Mouse (Mus musculus): Measurements from ENCODE around the gene Neu3. TPM values are rescaled to one million over a fixed set of nuclear protein-coding genes. Genes with fewer than 3 reads are reported as not detected.

The Neu3 gene
- total and polyA plus RNA-seq, 2 experiments from 2014 or later = 1.6 to 2.1 TPM

DNA sequence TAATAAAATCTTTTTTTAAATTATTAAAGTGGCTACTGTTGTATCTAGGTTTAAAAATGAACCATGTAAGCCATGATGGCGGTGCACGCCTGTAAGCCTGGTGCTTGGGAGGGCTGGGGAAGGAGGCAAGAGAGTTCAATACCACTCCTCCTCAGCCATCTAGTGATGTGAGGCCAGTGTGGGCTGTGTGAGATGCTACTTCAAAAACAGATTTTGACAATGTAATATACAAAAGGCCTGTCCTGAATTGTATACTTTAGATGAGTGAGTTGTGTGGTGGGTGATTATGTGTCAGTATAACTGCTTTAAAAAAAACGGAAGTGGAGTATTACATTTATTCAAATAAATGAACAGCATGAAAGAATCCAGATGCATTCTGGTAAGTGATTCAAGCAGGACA lies 41.4 kb downstream of the Neu3 start:
- Histone ChIP-seq H3K4me1 (ENCODE audit: insufficient read depth, low read length) (no peaks in the 10 kb centered on the region), H3K9me3 (ENCODE audit: low read length) (no peaks in the 10 kb centered on the region), H3K27me3 (ENCODE audit: insufficient read depth, low read length) (no peaks in the 10 kb centered on the region), H3K4me3 (ENCODE audit: low read length) (no peak overlapping the region), H3K27ac (no peak overlapping the region), H3K36me3 (ENCODE audit: insufficient read depth, low read length) (no peaks in the 10 kb centered on the region), H3K4me2 (ENCODE audit: low read depth, low read length) (no peak overlapping the region), H3K9ac (replicated peaks; ENCODE audit: low read length) (no peak overlapping the region)
- TF ChIP-seq CTCF (IDR thresholded peaks at IDR 0.05; ENCODE audit: low read depth) = no peak
- DNase-seq (ENCODE audit: low spot score) = no peak
- 71% methylated on average over 3 of the region's 3 CpGs for WGBS
- ATAC-seq = no peak

DNA sequence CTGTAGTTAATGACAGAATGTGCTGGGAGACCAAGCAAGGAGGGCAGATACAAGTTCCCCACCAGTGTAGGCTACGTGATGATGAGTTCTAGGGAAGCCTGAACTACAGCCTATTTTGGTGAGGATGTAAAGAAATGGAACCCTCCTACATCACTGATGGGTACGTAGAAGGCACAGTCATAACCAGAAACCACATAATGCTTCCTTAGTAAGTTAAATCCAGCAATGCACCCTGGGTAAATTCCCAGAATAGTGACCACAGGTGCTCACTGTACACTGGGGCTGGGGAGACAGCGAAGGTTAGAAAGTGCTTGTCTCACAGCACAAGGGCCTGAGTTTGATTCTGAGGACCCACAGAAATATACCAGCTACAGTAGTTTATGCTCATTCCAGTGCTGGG lies 42.7 kb downstream of the Neu3 start:
- ATAC-seq (no peak), DNase-seq (ENCODE audit: low spot score) (no peak)
- no peak overlapping the region for H3K27ac ChIP-seq
- no peak overlapping the region for H3K4me2 ChIP-seq (ENCODE audit: low read depth, low read length)
- no peaks in the 10 kb centered on the region for H3K4me1 ChIP-seq (ENCODE audit: insufficient read depth, low read length)
- TF ChIP-seq CTCF (IDR thresholded peaks at IDR 0.05; ENCODE audit: low read depth) = no peak
- 89% methylated on average over 3 of the region's 3 CpGs for WGBS
- H3K36me3 ChIP-seq (ENCODE audit: insufficient read depth, low read length) = no peaks in the 10 kb centered on the region
- H3K9ac ChIP-seq (replicated peaks; ENCODE audit: low read length) = no peak overlapping the region
- no peaks in the 10 kb centered on the region for H3K9me3 ChIP-seq (ENCODE audit: low read length)
- no peak overlapping the region for H3K4me3 ChIP-seq (ENCODE audit: low read length)
- no peaks in the 10 kb centered on the region for H3K27me3 ChIP-seq (ENCODE audit: insufficient read depth, low read length)

DNA sequence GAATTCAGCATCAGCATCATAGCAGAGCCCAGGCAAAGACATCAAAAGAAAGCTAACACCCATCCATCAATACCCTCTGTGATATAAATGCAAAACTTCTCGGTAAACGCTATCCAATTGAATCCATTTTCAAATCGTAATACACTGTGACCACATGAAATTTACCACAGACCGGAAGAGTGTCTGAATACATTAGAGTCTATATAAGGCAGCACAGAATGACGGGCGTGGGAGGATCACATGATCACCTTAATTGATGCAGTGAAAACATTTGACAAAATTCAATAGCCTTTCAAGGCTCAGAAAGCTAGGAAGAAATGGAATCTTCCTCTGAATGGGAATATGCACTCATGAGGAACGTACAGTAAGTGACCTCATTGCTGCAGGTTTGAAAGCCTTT lies 44.8 kb downstream of the Neu3 start:
- H3K27ac ChIP-seq = no peak overlapping the region
- DNase-seq (ENCODE audit: low spot score) = no peak
- H3K9me3 ChIP-seq (ENCODE audit: low read length) = no peaks in the 10 kb centered on the region
- H3K4me1 ChIP-seq (ENCODE audit: insufficient read depth, low read length) = no peaks in the 10 kb centered on the region
- H3K4me3 ChIP-seq (ENCODE audit: low read length) = no peak overlapping the region
- H3K27me3 ChIP-seq (ENCODE audit: insufficient read depth, low read length) = no peaks in the 10 kb centered on the region
- H3K4me2 ChIP-seq (ENCODE audit: low read depth, low read length) = no peak overlapping the region
- H3K36me3 ChIP-seq (ENCODE audit: insufficient read depth, low read length) = no peaks in the 10 kb centered on the region
- TF ChIP-seq CTCF (IDR thresholded peaks at IDR 0.05; ENCODE audit: low read depth) = no peak
- WGBS = 69% methylated on average over 7 of the region's 7 CpGs
- no peak overlapping the region for H3K9ac ChIP-seq (replicated peaks; ENCODE audit: low read length)
- no peak for ATAC-seq

DNA sequence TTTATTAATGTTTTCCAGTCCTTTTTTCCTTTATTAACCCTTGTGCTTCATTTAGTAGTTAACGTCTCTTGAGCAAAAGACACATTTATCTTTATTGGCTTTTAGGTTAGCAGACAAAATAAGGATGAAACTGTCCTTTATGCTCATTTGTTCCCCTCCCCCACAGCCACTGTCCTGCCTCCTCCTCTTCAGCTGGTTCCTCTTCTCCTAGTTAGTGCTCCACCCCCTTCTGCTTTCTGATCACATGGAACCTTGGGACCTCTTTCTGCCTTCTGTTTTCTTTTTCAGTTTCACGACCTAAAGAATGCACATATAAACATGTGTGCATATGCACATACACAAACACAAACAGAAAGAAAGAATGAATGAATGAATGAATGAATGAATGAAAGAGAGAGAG lies 46.3 kb downstream of the Neu3 start:
- no peaks in the 10 kb centered on the region for H3K27me3 ChIP-seq (ENCODE audit: insufficient read depth, low read length)

DNA sequence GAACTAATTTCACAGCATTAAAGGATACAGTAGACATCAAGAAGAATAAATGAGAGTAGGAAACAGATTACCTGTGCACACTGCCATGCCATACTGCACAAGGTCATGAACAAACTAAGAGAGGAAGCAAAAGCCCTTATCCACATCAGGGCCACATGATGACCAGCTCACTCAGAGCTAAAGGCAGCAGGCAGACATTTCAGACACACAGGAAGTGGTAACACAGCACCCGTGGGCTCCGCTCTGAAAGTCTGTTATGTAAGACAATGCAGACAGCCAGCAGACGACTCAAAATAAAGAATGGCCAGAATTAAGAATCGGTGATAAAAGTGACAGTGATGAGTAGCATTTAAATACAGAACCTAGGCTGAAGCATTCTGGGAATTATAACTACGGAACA lies 46.8 kb downstream of the Neu3 start:
- 73% methylated on average over 5 of the region's 5 CpGs for WGBS
- Histone ChIP-seq H3K27ac (no peak overlapping the region), H3K36me3 (ENCODE audit: insufficient read depth, low read length) (no peaks in the 10 kb centered on the region), H3K9ac (replicated peaks; ENCODE audit: low read length) (no peak overlapping the region), H3K4me3 (ENCODE audit: low read length) (no peak overlapping the region), H3K9me3 (ENCODE audit: low read length) (no peaks in the 10 kb centered on the region), H3K4me1 (ENCODE audit: insufficient read depth, low read length) (no peaks in the 10 kb centered on the region), H3K4me2 (ENCODE audit: low read depth, low read length) (no peak overlapping the region), H3K27me3 (ENCODE audit: insufficient read depth, low read length) (no peaks in the 10 kb centered on the region)
- ATAC-seq (no peak), DNase-seq (ENCODE audit: low spot score) (no peak)
- no peak for TF ChIP-seq CTCF (IDR thresholded peaks at IDR 0.05; ENCODE audit: low read depth)

More for the DNA sequence above, 46.3 kb downstream of the Neu3 start:
- no peaks in the 10 kb centered on the region for H3K9me3 ChIP-seq (ENCODE audit: low read length)
- DNase-seq (ENCODE audit: low spot score) (no peak), ATAC-seq (no peak)
- no peak overlapping the region for H3K4me2 ChIP-seq (ENCODE audit: low read depth, low read length)
- no peak for TF ChIP-seq CTCF (IDR thresholded peaks at IDR 0.05; ENCODE audit: low read depth)
- H3K27ac ChIP-seq = no peak overlapping the region
- H3K4me3 ChIP-seq (ENCODE audit: low read length) = no peak overlapping the region
- no peak overlapping the region for H3K9ac ChIP-seq (replicated peaks; ENCODE audit: low read length)
- H3K4me1 ChIP-seq (ENCODE audit: insufficient read depth, low read length) = no peaks in the 10 kb centered on the region
- WGBS = 77% methylated on average over 2 of the region's 2 CpGs
- no peaks in the 10 kb centered on the region for H3K36me3 ChIP-seq (ENCODE audit: insufficient read depth, low read length)

DNA sequence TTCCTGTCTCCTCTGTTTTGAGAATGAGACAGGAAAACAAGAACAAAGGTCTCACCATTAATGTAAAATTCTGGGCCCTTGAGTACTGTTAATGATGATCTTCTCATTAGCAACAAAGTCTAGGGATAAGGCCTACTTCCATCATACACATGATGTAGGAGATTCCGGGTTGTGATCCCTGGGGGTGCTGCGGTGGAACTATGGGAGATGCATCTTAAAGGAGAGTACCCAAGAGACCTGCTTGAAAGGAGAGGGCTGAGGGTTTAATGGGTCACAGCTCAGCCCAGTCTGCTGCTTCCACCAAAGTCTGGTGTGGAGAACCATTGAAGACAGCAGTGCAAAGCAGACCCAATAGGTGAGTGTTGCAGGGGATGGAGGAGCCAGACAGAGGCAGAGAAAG lies 65.0 kb downstream of the Neu3 start, which contains the start of gene Olfr521:
Gene Olfr521 (plus strand): TSS at position 301 of the 400 bp plus-strand sequence.
- ATAC-seq (no peak), DNase-seq (ENCODE audit: low spot score) (no peak)
- Histone ChIP-seq H3K9ac (replicated peaks; ENCODE audit: low read length) (no peak within 1 kb of the TSS), H3K27ac (no peak within 1 kb of the TSS), H3K36me3 (ENCODE audit: insufficient read depth, low read length) (no peaks in the 10 kb centered on the region), H3K4me3 (ENCODE audit: low read length) (no peak within 1 kb of the TSS), H3K9me3 (ENCODE audit: low read length) (peaks cover 4% of the 10 kb centered on the region; the same call in 1 of the 2 replicates), H3K4me2 (ENCODE audit: low read depth, low read length) (no peak within 1 kb of the TSS), H3K4me1 (ENCODE audit: insufficient read depth, low read length) (no peaks in the 10 kb centered on the region), H3K27me3 (ENCODE audit: insufficient read depth, low read length) (no peaks in the 10 kb centered on the region)
- TF ChIP-seq CTCF (IDR thresholded peaks at IDR 0.05; ENCODE audit: low read depth) = no peak
- WGBS = 98% methylated on average over 2 of the region's 2 CpGs

Other genes starting within 250 kb of the Neu3 start
- gene Tpbgl, start 201.3 kb downstream of the Neu3 start, total RNA-seq (2014; rRNA removed) = 6.4 and 7.9 TPM in 2 replicates
- gene Tpbgl, start 201.3 kb downstream of the Neu3 start, polyA plus RNA-seq (2015; fragmentation: Nextera tagmentation; extraction: Ambion mirVana) = 2.3 and 2.9 TPM in 2 replicates
- 14.3 and 16.5 TPM in 2 replicates for gene Slco2b1, start 117.1 kb downstream of the Neu3 start, total RNA-seq (2014; rRNA removed)
- gene Slco2b1, start 117.1 kb downstream of the Neu3 start, polyA plus RNA-seq (2015; fragmentation: Nextera tagmentation; extraction: Ambion mirVana) = 6.8 and 7.0 TPM in 2 replicates
- gene Olfr520, start 98.1 kb downstream of the Neu3 start, total RNA-seq (2014; rRNA removed) = not detected in 2 replicates
- gene Olfr520, start 98.1 kb downstream of the Neu3 start, polyA plus RNA-seq (2015; fragmentation: Nextera tagmentation; extraction: Ambion mirVana) = not detected in 2 replicates
- gene Olfr521, start 64.9 kb downstream of the Neu3 start, total RNA-seq (2014; rRNA removed) = not detected in 2 replicates
- gene Olfr521, start 64.9 kb downstream of the Neu3 start, polyA plus RNA-seq (2015; fragmentation: Nextera tagmentation; extraction: Ambion mirVana) = not detected in 2 replicates
- gene Xrra1, start 30.7 kb upstream of the Neu3 start, total RNA-seq (2014; rRNA removed) = 1.7 and 2.6 TPM in 2 replicates
- gene Xrra1, start 30.7 kb upstream of the Neu3 start, polyA plus RNA-seq (2015; fragmentation: Nextera tagmentation; extraction: Ambion mirVana) = 1.0 and 1.3 TPM in 2 replicates
- 94.2 and 111 TPM in 2 replicates for gene Spcs2, start 35.0 kb upstream of the Neu3 start, total RNA-seq (2014; rRNA removed)
- 258 and 293 TPM in 2 replicates for gene Spcs2, start 35.0 kb upstream of the Neu3 start, polyA plus RNA-seq (2015; fragmentation: Nextera tagmentation; extraction: Ambion mirVana)
- 13.9 and 14.2 TPM in 2 replicates for gene Rnf169, start 152.0 kb upstream of the Neu3 start, total RNA-seq (2014; rRNA removed)
- gene Rnf169, start 152.0 kb upstream of the Neu3 start, polyA plus RNA-seq (2015; fragmentation: Nextera tagmentation; extraction: Ambion mirVana) = 2.6 and 2.7 TPM in 2 replicates
- 0.43 and 1.8 TPM in 2 replicates for gene Chrdl2, start 177.8 kb upstream of the Neu3 start, total RNA-seq (2014; rRNA removed)
- gene Chrdl2, start 177.8 kb upstream of the Neu3 start, polyA plus RNA-seq (2015; fragmentation: Nextera tagmentation; extraction: Ambion mirVana) = 1.8 and 2.2 TPM in 2 replicates